Mouse (Mus musculus): ENCODE measurements around the gene Pef1. TPM values are rescaled to one million over a fixed set of nuclear protein-coding genes. Genes with fewer than 3 reads are reported as not detected.

Gene Pef1
- total RNA-seq (2022), result 10 to 100 TPM; 72.9 to 80.6 (median 76.1) TPM

GRCm38 (mm10) chr4:130102111-130102651 is at the start of gene Pef1:
Gene Pef1, plus strand, starts transcription at chr4:130102558.
- DNase-seq (ENCODE audit: low spot score in 2 of 2), result no peak

- DNase-seq (ENCODE audit: low spot score in 2 of 2), result no peak
Observed at GRCm38 (mm10) chr4:130053111-130053510, 49.2 kb upstream of the Pef1 start.

GRCm38 (mm10) chr4:130054727-130055126 is 47.6 kb upstream of the Pef1 start:
- DNase-seq (ENCODE audit: low spot score in 2 of 2), result no peak

GRCm38 (mm10) chr4:130055160-130056010 is 47.0 kb upstream of the Pef1 start:
- no peak for DNase-seq (ENCODE audit: low spot score in 2 of 2)

GRCm38 (mm10) chr4:130056011-130056322 is 46.4 kb upstream of the Pef1 start:
- DNase-seq (ENCODE audit: low spot score in 2 of 2), result no peak

- DNase-seq (ENCODE audit: low spot score in 2 of 2), result no peak
Observed at GRCm38 (mm10) chr4:130056471-130056870, 45.9 kb upstream of the Pef1 start.

- no peak for DNase-seq (ENCODE audit: low spot score in 2 of 2)
Observed at GRCm38 (mm10) chr4:130060937-130061336, 41.4 kb upstream of the Pef1 start.

- no peak for DNase-seq (ENCODE audit: low spot score in 2 of 2)
Observed at GRCm38 (mm10) chr4:130063191-130063590, 39.2 kb upstream of the Pef1 start.

- no peak for DNase-seq (ENCODE audit: low spot score in 2 of 2)
Observed at GRCm38 (mm10) chr4:130066816-130067215, 35.5 kb upstream of the Pef1 start.

- no peak for DNase-seq (ENCODE audit: low spot score in 2 of 2)
Observed at GRCm38 (mm10) chr4:130070523-130070922, 31.8 kb upstream of the Pef1 start.

GRCm38 (mm10) chr4:130071758-130072157 is 30.6 kb upstream of the Pef1 start:
- DNase-seq (ENCODE audit: low spot score in 2 of 2), result no peak

GRCm38 (mm10) chr4:130073367-130073766 is 29.0 kb upstream of the Pef1 start:
- no peak for DNase-seq (ENCODE audit: low spot score in 2 of 2)

GRCm38 (mm10) chr4:130074761-130075515 is 27.4 kb upstream of the Pef1 start:
- DNase-seq (ENCODE audit: low spot score in 2 of 2), result no peak

- no peak for DNase-seq (ENCODE audit: low spot score in 2 of 2)
Observed at GRCm38 (mm10) chr4:130076856-130077255, 25.5 kb upstream of the Pef1 start.

- peak in 1 of 2 experiments; percentile 72 for DNase-seq (ENCODE audit: low spot score in 2 of 2)
Observed at GRCm38 (mm10) chr4:130078816-130079485, 23.4 kb upstream of the Pef1 start.

- no peak for DNase-seq (ENCODE audit: low spot score in 2 of 2)
Observed at GRCm38 (mm10) chr4:130079521-130079920, 22.8 kb upstream of the Pef1 start.

- DNase-seq (ENCODE audit: low spot score in 2 of 2), result peak; percentile 48 to 70
Observed at GRCm38 (mm10) chr4:130081345-130082190, 20.8 kb upstream of the Pef1 start.

- no peak for DNase-seq (ENCODE audit: low spot score in 2 of 2)
Observed at GRCm38 (mm10) chr4:130082211-130082610, 20.1 kb upstream of the Pef1 start.

- peak in 1 of 2 experiments; percentile 44 for DNase-seq (ENCODE audit: low spot score in 2 of 2)
Observed at GRCm38 (mm10) chr4:130084331-130084945, 17.9 kb upstream of the Pef1 start.

- DNase-seq (ENCODE audit: low spot score in 2 of 2), result no peak
Observed at GRCm38 (mm10) chr4:130085246-130085820, 17.0 kb upstream of the Pef1 start.
